Mouse (Mus musculus): Measurements from ENCODE around the gene Tradd.

DNA sequence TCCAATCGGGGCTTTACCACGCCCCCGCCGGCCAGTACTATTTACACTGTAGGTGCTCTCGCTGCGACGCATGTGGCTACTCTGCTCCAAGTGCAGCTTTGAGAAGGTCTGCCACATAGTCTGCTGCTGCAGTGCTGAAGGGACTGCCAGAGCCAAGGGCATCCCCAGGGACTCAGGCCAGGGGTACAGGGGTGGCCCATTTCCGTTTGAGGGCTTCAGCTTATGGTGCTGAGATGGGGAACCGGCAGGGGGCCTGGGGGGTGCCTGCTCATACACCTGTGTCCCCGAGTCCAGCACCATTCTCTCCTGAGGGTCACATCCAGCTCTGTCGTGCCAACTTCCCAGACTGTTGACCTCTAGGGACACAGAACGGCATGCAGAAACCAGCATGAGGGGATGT is 21.1 kb upstream of the Tradd start:
- TF ChIP-seq EP300 (IDR thresholded peaks at IDR 0.05; ENCODE audit: low read depth) = no peak
- TF ChIP-seq CTCF (IDR thresholded peaks at IDR 0.05; ENCODE audit: low read depth) = no peak

Data from liver, embryonic 14.5 days (tissue).